Mouse (Mus musculus) liver, adult 2 months (tissue): Measurements from ENCODE around the gene Chst3.

Experiments
- CTCF ChIP-seq: fragments of 200-500 bp; IDR thresholded peaks from 2 replicates; pipeline ENCODE4 v1.5.1; 2011; ENCODE audit warnings: low read depth, low read length, control low read depth
- POLR2A ChIP-seq: fragments of 200-500 bp; IDR thresholded peaks from 2 replicates; pipeline ENCODE4 v1.6.1; 2011; ENCODE audit warnings: low read length, control low read depth; ENCODE audit not compliant: insufficient read depth; ENCODE audit errors: extremely low read depth

GRCm38 (mm10) chr10:60257261-60257825 is 38.3 kb upstream of the Chst3 start:
- no peak for TF ChIP-seq POLR2A
- no peak for TF ChIP-seq CTCF
